Mouse (Mus musculus) layer of hippocampus, adult 2 months (tissue): ENCODE data around the gene Agrn. TPM values are rescaled to one million over a fixed set of nuclear protein-coding genes. Genes with fewer than 3 reads are reported as not detected.
A peak's percentile ranks its signal among the peaks of the same experiment; 100 is the strongest.

Experiments
- DNase-seq, 2 experiments: peaks; one replicate each; pipeline ENCODE4 v3.0.0; 2022; ENCODE audit warnings: low spot score in 2 of 2
- H3K27ac ChIP-seq: fragments of 200-600 bp; 2 replicates; pipeline ENCODE4 v1.8.1; 2022
- H3K4me3 ChIP-seq: fragments of 200-600 bp; 2 replicates; pipeline ENCODE4 v1.8.1; 2022; ENCODE audit warnings: mild to moderate bottlenecking
- CTCF ChIP-seq: fragments of 200-600 bp; conservative IDR thresholded peaks from 2 replicates; pipeline ENCODE4 v1.8.1; 2022; ENCODE audit warnings: antibody characterized with exemption, mild to moderate bottlenecking, moderate library complexity
- long read RNA-seq, 2 experiments: library from polyadenylated mRNA; stranded (forward); transcript quantifications; one replicate each; pipeline ENCODE4 v2.0.0; 2021; ENCODE audit warnings: borderline mapping rate in 2 of 2
- total RNA-seq, 2 experiments: library from RNA; stranded (reverse); gene quantifications; 2 replicates each; pipeline ENCODE4 v1.2.3; 2021

Agrn gene
- 100 to 1,000 TPM; 146 to 148 TPM for total RNA-seq
- long read RNA-seq, experiment 1, full-length matches to known transcripts, result 2 of 42 reads
- long read RNA-seq, experiment 1, partial matches to known transcripts, result 9 of 42 reads
- long read RNA-seq, experiment 1, other reads (novel, unspliced or antisense), result 31 of 42 reads
- long read RNA-seq, experiment 2, full-length matches to known transcripts, result 1 of 44 reads
- long read RNA-seq, experiment 2, partial matches to known transcripts, result 6 of 44 reads
- long read RNA-seq, experiment 2, other reads (novel, unspliced or antisense), result 37 of 44 reads

DNA sequence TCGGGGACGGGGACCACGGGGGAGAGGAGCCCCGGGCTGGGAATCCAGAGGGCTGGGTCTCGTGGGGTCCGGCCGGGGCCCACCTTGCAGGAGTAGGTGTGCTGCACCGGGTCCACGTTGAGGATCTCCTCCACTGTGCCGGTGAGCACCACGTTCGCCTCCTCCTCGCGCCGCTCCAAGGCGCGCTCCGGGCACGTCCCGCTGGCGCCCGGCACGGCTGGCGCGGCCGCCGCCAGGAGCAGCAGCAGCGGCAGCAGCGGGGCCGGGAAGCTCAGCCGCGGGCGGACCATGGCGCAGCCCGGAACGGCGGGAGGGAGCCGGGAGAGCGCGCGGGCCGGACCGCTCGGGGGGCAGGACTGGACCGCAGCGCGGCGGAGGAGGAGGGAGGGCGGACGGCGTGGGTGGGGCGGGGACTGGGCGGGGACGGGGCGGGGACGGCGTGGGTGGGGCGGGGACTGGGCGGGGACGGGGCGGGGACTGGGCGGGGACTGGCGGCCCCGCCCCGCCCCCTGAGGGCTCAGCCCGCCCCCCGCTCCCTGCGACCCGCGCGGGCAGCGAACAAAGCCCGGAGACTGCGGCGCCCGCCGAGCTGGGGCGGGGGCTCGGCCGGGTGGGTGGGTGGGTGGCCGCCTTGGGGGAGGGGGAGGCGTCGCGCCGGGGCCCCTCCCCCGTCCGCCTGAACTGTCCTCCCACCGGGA, at the start of gene Agrn:
TSS of gene Agrn (minus strand) at position 358 of the 698 bp plus-strand sequence.
- peak within 1 kb of the TSS; percentile 86 for H3K27ac ChIP-seq
- peak in 1 of 2 experiments; percentile 48 for DNase-seq
- peak within 1 kb of the TSS; percentile 79 for H3K4me3 ChIP-seq
- TF ChIP-seq CTCF, result no peak

DNA sequence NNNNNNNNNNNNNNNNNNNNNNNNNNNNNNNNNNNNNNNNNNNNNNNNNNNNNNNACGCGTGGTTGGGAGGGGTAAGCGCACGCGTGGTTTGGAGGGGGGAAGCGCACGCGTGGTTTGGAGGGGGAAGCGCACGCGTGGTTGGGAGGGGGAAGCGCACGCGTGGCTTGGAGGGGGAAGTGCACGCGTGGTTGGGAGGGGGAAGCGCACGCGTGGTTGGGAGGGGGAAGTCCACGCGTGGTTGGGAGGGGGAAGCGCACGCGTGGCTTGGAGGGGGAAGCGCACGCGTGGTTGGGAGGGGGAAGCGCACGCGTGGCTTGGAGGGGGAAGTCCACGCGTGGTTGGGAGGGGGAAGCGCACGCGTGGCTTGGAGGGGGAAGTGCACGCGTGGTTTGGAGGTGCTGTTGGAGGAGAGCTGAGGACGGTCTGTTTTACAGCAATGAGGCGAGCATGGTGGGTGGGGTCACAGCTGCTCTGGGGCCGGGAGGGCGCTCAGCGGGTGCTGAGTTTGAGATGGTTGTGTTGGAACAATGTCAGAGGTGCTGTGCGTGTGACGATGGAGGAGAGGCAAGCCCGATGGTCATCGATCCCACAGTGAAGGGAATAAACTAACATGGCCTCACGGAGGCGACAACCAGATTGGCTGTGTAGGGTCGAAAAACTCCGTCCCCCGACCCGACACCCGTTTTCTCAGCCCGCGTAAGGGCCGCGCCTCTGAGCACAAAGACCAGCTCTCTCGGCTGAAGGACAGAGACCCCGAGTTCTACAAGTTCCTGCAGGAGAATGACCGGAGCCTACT, 39.6 kb upstream of the Agrn start:
- Histone ChIP-seq H3K27ac (no peak overlapping the region), H3K4me3 (peak overlapping the region; percentile 23)
- no peak for TF ChIP-seq CTCF
- DNase-seq, result no peak

DNA sequence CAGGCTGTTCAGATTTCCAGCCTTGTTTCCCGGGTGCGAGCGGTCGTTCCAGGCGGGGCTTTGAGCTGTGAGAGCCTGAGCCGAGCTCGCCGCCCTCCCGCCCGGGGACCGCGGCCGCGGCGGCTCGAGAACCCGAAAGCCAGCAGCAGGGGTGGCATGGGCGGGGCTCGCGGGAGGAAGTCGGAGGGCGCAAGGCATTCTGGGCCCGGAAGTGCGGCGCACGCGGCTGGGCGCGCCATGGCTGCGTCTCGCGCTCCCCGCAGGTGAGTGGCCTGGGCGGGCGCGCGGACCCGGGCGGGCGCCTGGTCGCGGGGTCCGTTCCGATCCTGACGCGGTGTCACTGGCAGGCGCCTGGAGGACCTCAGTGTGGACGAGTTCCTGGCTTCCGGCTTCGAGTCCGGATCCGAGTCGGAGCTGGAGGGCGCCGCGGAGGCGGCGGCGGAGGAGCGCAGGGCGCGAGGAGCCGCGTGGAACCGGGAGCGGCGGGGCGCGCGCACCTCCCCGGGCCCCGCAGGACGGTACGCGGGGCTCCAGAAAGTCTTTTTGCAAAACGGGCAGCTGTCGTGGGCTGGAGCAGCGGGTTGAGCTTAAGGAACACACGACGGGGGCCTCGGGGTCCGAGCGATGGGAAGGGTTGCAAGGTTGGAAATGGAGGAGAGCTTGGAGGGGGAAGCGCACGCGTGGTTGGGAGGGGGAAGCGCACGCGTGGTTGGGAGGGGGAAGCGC, 38.7 kb upstream of the Agrn start, which contains the start of gene Noc2l:
TSS of gene Noc2l (plus strand) at position 203 of the 726 bp plus-strand sequence.
- TF ChIP-seq CTCF, result no peak
- H3K27ac ChIP-seq, result peak within 1 kb of the TSS; percentile 95
- peak; percentile 89 for DNase-seq
- H3K4me3 ChIP-seq, result peak within 1 kb of the TSS; percentile 73

DNA sequence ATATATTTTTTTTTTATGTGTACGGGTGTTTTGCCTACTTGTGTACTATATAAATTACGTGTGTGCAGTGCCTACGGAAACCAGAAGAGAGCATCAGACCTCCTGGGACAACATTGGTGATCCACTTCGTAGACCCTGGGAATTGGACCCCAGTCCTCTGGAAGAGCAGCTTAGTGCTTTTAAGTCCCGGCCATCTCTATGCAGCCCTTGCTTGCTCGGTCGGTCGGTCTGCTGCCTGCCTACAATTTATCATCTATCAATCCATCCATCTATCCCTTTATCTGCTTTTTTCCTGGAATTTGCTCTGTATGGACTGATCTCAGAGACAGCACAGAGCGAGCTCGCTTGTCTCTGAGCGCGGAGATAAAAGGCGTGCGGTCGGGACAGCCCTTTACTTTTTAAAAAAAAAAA, 38.1 kb upstream of the Agrn start:
- peak overlapping the region; percentile 86 for H3K27ac ChIP-seq

DNA sequence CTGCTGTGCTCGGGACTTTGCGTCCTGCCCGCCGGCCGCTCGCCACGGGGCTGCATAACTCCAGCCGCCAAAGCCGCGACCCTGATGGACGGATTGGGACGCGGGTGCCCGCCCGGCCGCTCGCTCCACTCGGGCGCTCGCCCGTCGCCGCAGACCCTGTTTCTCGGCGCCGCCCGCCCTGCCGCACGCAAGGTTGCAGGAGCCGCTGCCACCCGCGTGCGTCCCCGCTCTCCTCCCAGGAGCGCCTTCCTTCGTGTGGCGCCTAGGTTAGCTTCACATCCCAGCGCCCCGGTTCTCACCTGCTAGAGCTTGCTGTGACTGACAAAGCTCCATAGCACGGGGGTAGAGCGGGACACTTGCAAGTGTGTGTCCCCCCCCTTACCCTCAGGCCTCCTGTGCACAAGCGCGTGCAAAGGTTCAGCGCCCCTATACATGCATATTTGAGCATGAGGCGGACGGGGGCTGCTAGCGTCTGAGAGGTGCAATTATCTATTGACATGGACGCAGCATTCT, 37.5 kb upstream of the Agrn start, which contains the start of gene Plekhn1:
TSS of gene Plekhn1 (minus strand) at position 157 of the 513 bp plus-strand sequence.
- Histone ChIP-seq H3K4me3 (peak within 1 kb of the TSS; percentile 73), H3K27ac (peak within 1 kb of the TSS; percentile 95)
- peak; percentile 50 to 73 for DNase-seq
- no peak for TF ChIP-seq CTCF

More for the DNA sequence above, 38.1 kb upstream of the Agrn start:
- H3K4me3 ChIP-seq, result peak overlapping the region; percentile 73
- no peak for DNase-seq
- TF ChIP-seq CTCF, result peak; percentile 36; the same call in 1 of the 2 replicates

DNA sequence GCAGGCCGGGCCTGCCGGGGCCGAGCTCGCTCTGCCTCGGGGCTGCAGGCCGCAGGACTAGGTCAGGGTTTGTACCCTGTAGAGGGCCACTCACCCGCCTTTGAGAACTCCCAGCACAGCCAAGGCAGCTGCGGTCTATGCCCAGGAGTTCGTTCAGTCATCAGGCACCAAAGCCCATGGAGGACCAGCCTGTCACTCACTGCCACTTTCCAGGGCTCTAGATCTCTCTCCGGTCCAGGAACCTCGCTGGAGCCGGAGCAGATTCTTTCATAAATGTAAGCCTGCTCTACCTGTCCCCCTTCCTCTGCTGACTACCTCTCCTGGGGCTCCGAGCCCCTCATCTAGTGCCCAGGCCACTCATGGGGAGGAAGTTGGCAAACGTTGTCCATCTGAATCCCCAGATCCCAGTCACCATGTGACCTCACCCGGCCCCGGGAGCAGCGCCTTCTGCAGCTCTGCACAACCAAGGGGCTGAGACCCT, 36.8 kb upstream of the Agrn start:
- no peak for TF ChIP-seq CTCF
- peak overlapping the region; percentile 95 for H3K27ac ChIP-seq
- no peak for DNase-seq
- peak overlapping the region; percentile 73 for H3K4me3 ChIP-seq

DNA sequence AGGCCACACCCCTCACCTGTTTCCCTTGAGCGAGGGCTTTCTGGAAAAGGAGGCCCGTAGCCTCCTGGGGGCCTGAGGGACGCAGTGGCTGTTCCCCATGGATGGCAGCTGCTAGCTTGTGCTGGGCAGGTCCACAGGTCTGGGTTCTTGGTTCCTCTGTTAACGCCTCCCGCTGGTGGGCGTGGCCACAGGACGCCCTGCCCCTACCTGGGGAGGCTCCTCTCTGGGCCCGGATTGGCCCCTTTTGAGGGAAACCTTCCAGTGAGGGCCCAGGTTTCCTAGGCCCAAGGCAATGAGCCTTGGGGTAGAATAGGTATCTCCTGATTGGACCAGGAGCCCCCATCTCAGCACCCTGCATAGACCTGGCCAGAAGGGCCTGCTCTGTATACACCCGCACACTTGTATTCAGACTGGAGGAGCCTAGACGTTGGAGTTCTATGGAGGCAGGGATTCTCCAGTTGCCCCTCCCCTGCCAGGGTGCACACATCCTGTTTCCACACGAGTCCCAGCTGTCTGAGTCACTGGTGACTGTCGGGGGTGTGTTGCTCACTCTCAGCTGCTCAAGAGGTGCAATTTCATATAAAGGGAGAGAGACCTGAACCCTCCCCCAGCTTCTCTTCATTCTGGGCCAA, 31.2 kb upstream of the Agrn start:
- DNase-seq, result peak in 1 of 2 experiments; percentile 58
- no peak for TF ChIP-seq CTCF
- H3K27ac ChIP-seq, result no peak overlapping the region

DNA sequence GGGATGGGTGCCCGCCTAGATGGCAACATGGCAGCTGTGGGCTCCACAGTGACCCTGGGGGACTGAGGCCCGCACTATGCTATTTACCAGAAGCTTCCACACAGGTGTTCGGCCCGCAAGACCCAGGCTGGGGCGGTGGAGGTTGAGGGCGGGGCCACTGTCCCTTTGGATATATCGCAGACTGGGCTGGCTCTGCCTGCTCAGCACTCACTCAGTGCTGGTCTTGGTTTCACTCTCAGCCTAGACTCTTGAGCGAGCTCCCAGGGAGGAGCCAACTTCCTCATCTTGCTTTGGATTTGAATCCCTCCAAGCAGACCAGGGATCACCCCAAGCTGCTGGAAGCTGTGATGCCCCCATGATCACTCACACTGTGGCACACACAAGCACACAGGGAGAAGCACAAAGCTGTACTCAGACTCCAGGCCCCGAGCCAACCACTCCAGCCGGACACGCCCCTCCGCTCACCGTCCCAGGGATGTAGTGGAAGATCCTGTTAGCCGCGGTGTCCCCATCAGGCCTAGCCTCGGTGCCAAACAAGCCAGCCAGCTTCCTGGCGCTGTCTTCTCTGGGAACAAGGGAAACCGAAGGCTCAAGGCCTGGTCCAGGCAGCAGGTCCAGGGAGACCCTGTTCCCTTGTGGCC, 30.6 kb upstream of the Agrn start:
- Histone ChIP-seq H3K27ac (no peak overlapping the region), H3K4me3 (no peak overlapping the region)
- no peak for DNase-seq
- no peak for TF ChIP-seq CTCF

More for the DNA sequence above, 31.2 kb upstream of the Agrn start:
- no peak overlapping the region for H3K4me3 ChIP-seq

DNA sequence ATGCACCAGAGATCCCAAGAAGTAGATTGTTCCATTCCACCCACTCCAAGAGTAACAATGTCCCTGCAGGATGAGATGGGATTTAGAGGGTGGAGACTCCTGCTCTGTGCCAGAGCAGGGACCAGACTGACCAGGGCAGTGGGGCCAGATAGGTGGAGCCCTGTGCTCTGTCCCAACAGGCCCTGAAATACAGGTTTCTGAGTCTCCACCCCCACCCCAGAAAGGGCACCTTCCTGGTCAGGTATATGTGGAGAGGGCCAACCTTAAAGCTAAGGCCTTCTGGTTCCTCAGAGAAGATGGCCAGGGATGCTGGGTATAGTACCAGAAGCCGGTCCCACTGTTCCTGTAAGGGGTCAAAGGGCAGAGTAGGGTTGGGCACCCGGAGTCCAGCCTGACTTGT, 27.0 kb upstream of the Agrn start:
- no peak overlapping the region for H3K27ac ChIP-seq
- no peak overlapping the region for H3K4me3 ChIP-seq
- no peak for DNase-seq
- no peak for TF ChIP-seq CTCF

DNA sequence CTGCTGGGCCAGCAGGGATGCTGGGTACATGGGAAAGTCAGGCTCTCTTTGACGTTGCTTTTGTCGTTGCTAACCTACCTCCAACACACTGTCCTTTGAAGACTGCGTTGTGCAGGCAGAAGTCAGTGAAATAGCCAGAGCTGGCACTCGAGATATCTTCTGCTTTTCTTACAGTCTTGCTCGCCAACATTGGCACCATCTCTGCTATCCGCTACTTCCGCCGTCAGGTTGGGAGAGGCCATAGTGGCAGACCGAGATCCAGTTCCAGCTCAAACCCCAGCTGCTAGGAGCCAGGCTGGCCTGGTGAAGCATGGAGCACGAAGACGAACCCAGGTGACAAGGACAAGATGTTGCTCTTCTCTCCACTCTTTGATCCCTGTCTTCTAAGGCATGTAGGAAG, 22.6 kb upstream of the Agrn start:
- no peak for TF ChIP-seq CTCF

DNA sequence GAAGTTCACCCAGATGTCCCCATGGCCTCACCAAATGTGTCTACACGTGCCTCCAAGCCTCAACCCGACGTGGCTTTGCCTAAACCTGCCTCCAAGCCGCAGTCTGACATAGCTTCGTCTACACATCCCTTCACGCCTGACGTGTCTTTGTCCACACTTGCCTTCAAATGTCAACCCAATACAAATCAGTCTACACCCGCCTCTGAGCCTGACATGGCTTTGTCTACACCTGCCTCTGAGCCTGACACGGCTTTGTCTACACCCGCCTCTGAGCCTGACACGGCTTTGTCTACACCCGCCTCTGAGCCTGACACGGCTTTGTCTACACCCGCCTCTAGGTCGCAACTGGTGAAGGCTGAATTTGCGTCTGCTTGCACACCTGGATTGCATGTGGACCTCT, 20.6 kb upstream of the Agrn start:
- TF ChIP-seq CTCF, result no peak
- Histone ChIP-seq H3K4me3 (no peak overlapping the region), H3K27ac (no peak overlapping the region)
- no peak for DNase-seq

More for the DNA sequence above, 22.6 kb upstream of the Agrn start:
- no peak overlapping the region for H3K27ac ChIP-seq
- H3K4me3 ChIP-seq, result no peak overlapping the region
- DNase-seq, result no peak
